Mouse (Mus musculus): Measurements from ENCODE around the gene Prdm1. TPM values are rescaled to one million over a fixed set of nuclear protein-coding genes. Genes with fewer than 3 reads are reported as not detected.

Prdm1 gene
- total RNA-seq, 1 experiment: 2.2 TPM

- DNase-seq (ENCODE audit: low read depth, low spot score): peak; percentile 49
- no peak overlapping the region for H3K9ac ChIP-seq (ENCODE audit: insufficient read depth, low read depth, low read length, poor library complexity, severe bottlenecking)
- H3K36me3 ChIP-seq (ENCODE audit: control insufficient read depth, insufficient read depth, low read length, poor library complexity, severe bottlenecking): no peaks in the 10 kb centered on the region
- TF ChIP-seq HCFC1 (IDR thresholded peaks at IDR 0.05; ENCODE audit: borderline replicate concordance, insufficient read depth, low read length) (no peak), ZNF384 (IDR thresholded peaks at IDR 0.05; ENCODE audit: low read depth, low read length) (no peak), MAFK (IDR thresholded peaks at IDR 0.05; ENCODE audit: insufficient read depth, low read depth, low read length) (no peak), ZC3H11A (IDR thresholded peaks at IDR 0.05; ENCODE audit: borderline replicate concordance, low read depth, low read length) (no peak), CHD2 (IDR thresholded peaks at IDR 0.05; ENCODE audit: low read depth, low read length) (no peak)
- peak overlapping the region in 1 of 2 experiments; percentile 62; a peak in 2 of 4 replicates for H3K4me3 ChIP-seq (ENCODE audit: insufficient read depth in 1 of 2, low read depth in 1 of 2, low read length in 2 of 2, poor library complexity in 1 of 2, severe bottlenecking in 1 of 2)
- peaks cover 26% of the 10 kb centered on the region in 2 experiments for H3K4me1 ChIP-seq (ENCODE audit: control insufficient read depth in 2 of 2, insufficient read depth in 2 of 2, low read length in 2 of 2, poor library complexity in 1 of 2)
- in situ Hi-C loops (cut with MboI; ENCODE audit: low sequenced_read_pairs in 2 of 2, unreplicated experiment in 2 of 2): no loop called here
- peak overlapping the region; percentile 80; the same call in 1 of the 2 replicates for H3K27ac ChIP-seq (ENCODE audit: insufficient read depth, low read depth, low read length, poor library complexity, severe bottlenecking)
- no peaks in the 10 kb centered on the region for H3K9me3 ChIP-seq (ENCODE audit: control insufficient read depth, insufficient read depth, low read depth, low read length)
Measured at GRCm38 (mm10) chr10:44390286-44390685, 138.0 kb downstream of the Prdm1 start.

- Histone ChIP-seq H3K36me3 (ENCODE audit: control insufficient read depth, insufficient read depth, low read length, poor library complexity, severe bottlenecking) (no peaks in the 10 kb centered on the region), H3K4me3 (ENCODE audit: insufficient read depth in 1 of 2, low read depth in 1 of 2, low read length in 2 of 2, poor library complexity in 1 of 2, severe bottlenecking in 1 of 2) (no peak overlapping the region), H3K27ac (ENCODE audit: insufficient read depth, low read depth, low read length, poor library complexity, severe bottlenecking) (no peak overlapping the region), H3K9ac (ENCODE audit: insufficient read depth, low read depth, low read length, poor library complexity, severe bottlenecking) (no peak overlapping the region; the same call in 1 of the 2 replicates), H3K9me3 (ENCODE audit: control insufficient read depth, insufficient read depth, low read depth, low read length) (no peaks in the 10 kb centered on the region), H3K4me1 (ENCODE audit: control insufficient read depth in 2 of 2, insufficient read depth in 2 of 2, low read length in 2 of 2, poor library complexity in 1 of 2) (peaks cover 18 to 26% of the 10 kb centered on the region in 2 experiments)
- no peak for DNase-seq (ENCODE audit: low read depth, low spot score)
- TF ChIP-seq ZNF384 (IDR thresholded peaks at IDR 0.05; ENCODE audit: low read depth, low read length) (no peak), HCFC1 (IDR thresholded peaks at IDR 0.05; ENCODE audit: borderline replicate concordance, insufficient read depth, low read length) (no peak), MAFK (IDR thresholded peaks at IDR 0.05; ENCODE audit: insufficient read depth, low read depth, low read length) (no peak), ZC3H11A (IDR thresholded peaks at IDR 0.05; ENCODE audit: borderline replicate concordance, low read depth, low read length) (no peak), CHD2 (IDR thresholded peaks at IDR 0.05; ENCODE audit: low read depth, low read length) (no peak)
- in situ Hi-C loops (cut with MboI; ENCODE audit: low sequenced_read_pairs in 2 of 2, unreplicated experiment in 2 of 2): no loop called here
Measured at GRCm38 (mm10) chr10:44388706-44389233, 139.5 kb downstream of the Prdm1 start.
